Mouse (Mus musculus): ENCODE measurements around the gene 4930469K13Rik. TPM values are rescaled to one million over a fixed set of nuclear protein-coding genes. Genes with fewer than 3 reads are reported as not detected.

The 4930469K13Rik gene
- polyA plus RNA-seq, 1 experiment from 2014 or later, result not detected

- Histone ChIP-seq H3K27ac (ENCODE audit: low read length) (no peak overlapping the region), H3K36me3 (ENCODE audit: insufficient read depth, low read length) (no peaks in the 10 kb centered on the region), H3K9me3 (ENCODE audit: low read length) (no peaks in the 10 kb centered on the region), H3K4me2 (replicated peaks; ENCODE audit: low read depth, low read length) (no peak overlapping the region), H3K4me1 (ENCODE audit: insufficient read depth, low read depth, low read length) (no peaks in the 10 kb centered on the region), H3K27me3 (replicated peaks; ENCODE audit: insufficient read depth, low read length) (no peaks in the 10 kb centered on the region), H3K9ac (replicated peaks; ENCODE audit: low read depth) (no peak overlapping the region), H3K4me3 (ENCODE audit: low read depth, low read length) (no peak overlapping the region)
- 34% methylated on average over 6 of the region's 7 CpGs for WGBS
- DNase-seq (ENCODE audit: low spot score) (no peak), ATAC-seq (no peak)
- no peak for TF ChIP-seq CTCF (IDR thresholded peaks at IDR 0.05)
- no peak for TF ChIP-seq EP300 (IDR thresholded peaks at IDR 0.05)
These were observed 136.2 kb downstream of the 4930469K13Rik start for GRCm38 (mm10) chr11:33962178-33962577.

- no peak overlapping the region for H3K4me3 ChIP-seq (ENCODE audit: low read depth, low read length)
- 67% methylated on average over 8 of the region's 8 CpGs for WGBS
- no peak for DNase-seq (ENCODE audit: low spot score)
These were observed 139.6 kb downstream of the 4930469K13Rik start for GRCm38 (mm10) chr11:33958713-33959112.

GRCm38 (mm10) chr11:33957595-33957994 is 140.8 kb downstream of the 4930469K13Rik start:
- Histone ChIP-seq H3K27ac (ENCODE audit: low read length) (no peak overlapping the region), H3K9ac (replicated peaks; ENCODE audit: low read depth) (no peak overlapping the region), H3K9me3 (ENCODE audit: low read length) (no peaks in the 10 kb centered on the region), H3K4me1 (ENCODE audit: insufficient read depth, low read depth, low read length) (no peaks in the 10 kb centered on the region), H3K36me3 (ENCODE audit: insufficient read depth, low read length) (no peaks in the 10 kb centered on the region), H3K4me3 (ENCODE audit: low read depth, low read length) (no peak overlapping the region), H3K4me2 (replicated peaks; ENCODE audit: low read depth, low read length) (no peak overlapping the region), H3K27me3 (replicated peaks; ENCODE audit: insufficient read depth, low read length) (no peaks in the 10 kb centered on the region)
- ATAC-seq, result no peak
- TF ChIP-seq CTCF (IDR thresholded peaks at IDR 0.05) (no peak), EP300 (IDR thresholded peaks at IDR 0.05) (no peak)
- DNase-seq (ENCODE audit: low spot score), result no peak
- WGBS, result 78% methylated on average over 6 of the region's 6 CpGs

More at GRCm38 (mm10) chr11:33958713-33959112, 139.6 kb downstream of the 4930469K13Rik start:
- H3K27me3 ChIP-seq (replicated peaks; ENCODE audit: insufficient read depth, low read length), result no peaks in the 10 kb centered on the region
- no peak overlapping the region for H3K27ac ChIP-seq (ENCODE audit: low read length)
- H3K9ac ChIP-seq (replicated peaks; ENCODE audit: low read depth), result no peak overlapping the region
- no peak overlapping the region for H3K4me2 ChIP-seq (replicated peaks; ENCODE audit: low read depth, low read length)
- H3K36me3 ChIP-seq (ENCODE audit: insufficient read depth, low read length), result no peaks in the 10 kb centered on the region
- H3K4me1 ChIP-seq (ENCODE audit: insufficient read depth, low read depth, low read length), result no peaks in the 10 kb centered on the region
- TF ChIP-seq EP300 (IDR thresholded peaks at IDR 0.05) (no peak), CTCF (IDR thresholded peaks at IDR 0.05) (peak; percentile 54)
- no peaks in the 10 kb centered on the region for H3K9me3 ChIP-seq (ENCODE audit: low read length)
- ATAC-seq, result no peak

- WGBS, result 78% methylated on average over 5 of the region's 5 CpGs
- no peak for TF ChIP-seq EP300 (IDR thresholded peaks at IDR 0.05)
- TF ChIP-seq CTCF (IDR thresholded peaks at IDR 0.05), result no peak
- DNase-seq (ENCODE audit: low spot score) (no peak), ATAC-seq (no peak)
- H3K27me3 ChIP-seq (replicated peaks; ENCODE audit: insufficient read depth, low read length), result no peaks in the 10 kb centered on the region
- H3K27ac ChIP-seq (ENCODE audit: low read length), result no peak overlapping the region
- H3K36me3 ChIP-seq (ENCODE audit: insufficient read depth, low read length), result no peaks in the 10 kb centered on the region
- no peak overlapping the region for H3K9ac ChIP-seq (replicated peaks; ENCODE audit: low read depth)
- H3K4me3 ChIP-seq (ENCODE audit: low read depth, low read length), result no peak overlapping the region
- H3K4me2 ChIP-seq (replicated peaks; ENCODE audit: low read depth, low read length), result no peak overlapping the region
- no peaks in the 10 kb centered on the region for H3K9me3 ChIP-seq (ENCODE audit: low read length)
- H3K4me1 ChIP-seq (ENCODE audit: insufficient read depth, low read depth, low read length), result no peaks in the 10 kb centered on the region
These were observed 141.7 kb downstream of the 4930469K13Rik start for GRCm38 (mm10) chr11:33956623-33957022.

- WGBS, result 62% methylated on average over 4 of the region's 4 CpGs
- DNase-seq (ENCODE audit: low spot score), result no peak
- Histone ChIP-seq H3K4me1 (ENCODE audit: insufficient read depth, low read depth, low read length) (no peaks in the 10 kb centered on the region), H3K9ac (replicated peaks; ENCODE audit: low read depth) (no peak overlapping the region), H3K9me3 (ENCODE audit: low read length) (no peaks in the 10 kb centered on the region), H3K27ac (ENCODE audit: low read length) (no peak overlapping the region), H3K27me3 (replicated peaks; ENCODE audit: insufficient read depth, low read length) (no peaks in the 10 kb centered on the region), H3K4me3 (ENCODE audit: low read depth, low read length) (no peak overlapping the region), H3K4me2 (replicated peaks; ENCODE audit: low read depth, low read length) (no peak overlapping the region), H3K36me3 (ENCODE audit: insufficient read depth, low read length) (no peaks in the 10 kb centered on the region)
- TF ChIP-seq CTCF (IDR thresholded peaks at IDR 0.05) (no peak), EP300 (IDR thresholded peaks at IDR 0.05) (no peak)
- ATAC-seq, result no peak
These were observed 142.4 kb downstream of the 4930469K13Rik start for GRCm38 (mm10) chr11:33955982-33956381.

- no peak overlapping the region for H3K27ac ChIP-seq (ENCODE audit: low read length)
- H3K4me3 ChIP-seq (ENCODE audit: low read depth, low read length), result no peak overlapping the region
- TF ChIP-seq CTCF (IDR thresholded peaks at IDR 0.05) (no peak), EP300 (IDR thresholded peaks at IDR 0.05) (no peak)
- no peaks in the 10 kb centered on the region for H3K36me3 ChIP-seq (ENCODE audit: insufficient read depth, low read length)
- DNase-seq (ENCODE audit: low spot score) (peak; percentile 52), ATAC-seq (peak; percentile 80)
- H3K9me3 ChIP-seq (ENCODE audit: low read length), result no peaks in the 10 kb centered on the region
- H3K27me3 ChIP-seq (replicated peaks; ENCODE audit: insufficient read depth, low read length), result no peaks in the 10 kb centered on the region
- no peaks in the 10 kb centered on the region for H3K4me1 ChIP-seq (ENCODE audit: insufficient read depth, low read depth, low read length)
- 61% methylated on average over 8 of the region's 8 CpGs for WGBS
- no peak overlapping the region for H3K4me2 ChIP-seq (replicated peaks; ENCODE audit: low read depth, low read length)
- H3K9ac ChIP-seq (replicated peaks; ENCODE audit: low read depth), result no peak overlapping the region
These were observed 146.4 kb downstream of the 4930469K13Rik start for GRCm38 (mm10) chr11:33951684-33952625.
